Mouse (Mus musculus): Measurements from ENCODE around the gene Optn. TPM values are rescaled to one million over a fixed set of nuclear protein-coding genes. Genes with fewer than 3 reads are reported as not detected.

The Optn gene
- polyA plus RNA-seq, 1 experiment from 2014 or later: 5.3 TPM

GRCm38 (mm10) chr2:5037390-5037789, 26.5 kb downstream of the Optn start:
- Histone ChIP-seq H3K9me3 (no peaks in the 10 kb centered on the region), H3K4me2 (replicated peaks) (no peak overlapping the region), H3K27ac (no peak overlapping the region), H3K27me3 (no peaks in the 10 kb centered on the region), H3K9ac (no peak overlapping the region), H3K4me1 (no peaks in the 10 kb centered on the region), H3K36me3 (no peaks in the 10 kb centered on the region), H3K4me3 (no peak overlapping the region)
- WGBS: 70% methylated on average over 3 of the region's 3 CpGs
- ATAC-seq (ENCODE audit: low FRiP score, low read depth): no peak

- Histone ChIP-seq H3K9ac (no peak overlapping the region), H3K27ac (no peak overlapping the region), H3K4me2 (replicated peaks) (no peak overlapping the region), H3K36me3 (no peaks in the 10 kb centered on the region), H3K9me3 (no peaks in the 10 kb centered on the region), H3K4me1 (no peaks in the 10 kb centered on the region), H3K4me3 (no peak overlapping the region), H3K27me3 (no peaks in the 10 kb centered on the region)
- ATAC-seq (ENCODE audit: low FRiP score, low read depth): no peak
- WGBS: 89% methylated on average over 10 of the region's 10 CpGs
Observed at GRCm38 (mm10) chr2:5036411-5037076, 27.3 kb downstream of the Optn start.

- H3K27me3 ChIP-seq: no peaks in the 10 kb centered on the region
- 87% methylated on average over 9 of the region's 9 CpGs for WGBS
- no peak for ATAC-seq (ENCODE audit: low FRiP score, low read depth)
- H3K4me2 ChIP-seq (replicated peaks): no peak overlapping the region
- H3K9me3 ChIP-seq: no peaks in the 10 kb centered on the region
- no peaks in the 10 kb centered on the region for H3K4me1 ChIP-seq
- H3K4me3 ChIP-seq: no peak overlapping the region
- H3K36me3 ChIP-seq: no peaks in the 10 kb centered on the region
- no peak overlapping the region for H3K9ac ChIP-seq
- H3K27ac ChIP-seq: no peak overlapping the region
Observed at GRCm38 (mm10) chr2:5035241-5035640, 28.6 kb downstream of the Optn start.

- Histone ChIP-seq H3K4me1 (no peaks in the 10 kb centered on the region), H3K27ac (no peak overlapping the region), H3K9ac (no peak overlapping the region), H3K36me3 (no peaks in the 10 kb centered on the region), H3K9me3 (no peaks in the 10 kb centered on the region), H3K27me3 (no peaks in the 10 kb centered on the region), H3K4me3 (no peak overlapping the region), H3K4me2 (replicated peaks) (no peak overlapping the region)
- no peak for ATAC-seq (ENCODE audit: low FRiP score, low read depth)
- 78% methylated on average over 8 of the region's 8 CpGs for WGBS
Observed at GRCm38 (mm10) chr2:5034801-5035200, 29.1 kb downstream of the Optn start.

GRCm38 (mm10) chr2:5033546-5034420, 30.1 kb downstream of the Optn start:
- Histone ChIP-seq H3K36me3 (no peaks in the 10 kb centered on the region), H3K4me3 (no peak overlapping the region), H3K4me2 (replicated peaks) (no peak overlapping the region), H3K4me1 (no peaks in the 10 kb centered on the region), H3K9me3 (no peaks in the 10 kb centered on the region), H3K27me3 (no peaks in the 10 kb centered on the region), H3K27ac (no peak overlapping the region), H3K9ac (no peak overlapping the region)
- ATAC-seq (ENCODE audit: low FRiP score, low read depth): no peak
- 77% methylated on average over 13 of the region's 15 CpGs for WGBS

GRCm38 (mm10) chr2:5032665-5033064, 31.2 kb downstream of the Optn start:
- no peak overlapping the region for H3K9ac ChIP-seq
- no peak overlapping the region for H3K27ac ChIP-seq
- H3K4me2 ChIP-seq (replicated peaks): no peak overlapping the region
- H3K4me1 ChIP-seq: no peaks in the 10 kb centered on the region
- H3K27me3 ChIP-seq: no peaks in the 10 kb centered on the region
- no peaks in the 10 kb centered on the region for H3K9me3 ChIP-seq
- WGBS: 72% methylated on average over 5 of the region's 5 CpGs
- ATAC-seq (ENCODE audit: low FRiP score, low read depth): no peak
- no peak overlapping the region for H3K4me3 ChIP-seq
- H3K36me3 ChIP-seq: no peaks in the 10 kb centered on the region

GRCm38 (mm10) chr2:5031215-5031614, 32.6 kb downstream of the Optn start:
- no peaks in the 10 kb centered on the region for H3K9me3 ChIP-seq
- no peak overlapping the region for H3K4me3 ChIP-seq
- H3K4me1 ChIP-seq: no peaks in the 10 kb centered on the region
- H3K36me3 ChIP-seq: no peaks in the 10 kb centered on the region
- ATAC-seq (ENCODE audit: low FRiP score, low read depth): no peak
- H3K27ac ChIP-seq: no peak overlapping the region
- no peaks in the 10 kb centered on the region for H3K27me3 ChIP-seq
- no peak overlapping the region for H3K9ac ChIP-seq
- H3K4me2 ChIP-seq (replicated peaks): no peak overlapping the region
- WGBS: 80% methylated on average over 7 of the region's 7 CpGs

- H3K27ac ChIP-seq: no peak overlapping the region
- no peak overlapping the region for H3K4me3 ChIP-seq
- H3K36me3 ChIP-seq: no peaks in the 10 kb centered on the region
- no peaks in the 10 kb centered on the region for H3K4me1 ChIP-seq
- 87% methylated on average over 4 of the region's 4 CpGs for WGBS
- H3K4me2 ChIP-seq (replicated peaks): no peak overlapping the region
- no peak for ATAC-seq (ENCODE audit: low FRiP score, low read depth)
- H3K27me3 ChIP-seq: no peaks in the 10 kb centered on the region
- H3K9ac ChIP-seq: no peak overlapping the region
- peaks cover 3% of the 10 kb centered on the region; the same call in 1 of the 2 replicates for H3K9me3 ChIP-seq
Observed at GRCm38 (mm10) chr2:5029808-5030207, 34.0 kb downstream of the Optn start.

- 85% methylated on average over 7 of the region's 7 CpGs for WGBS
Observed at GRCm38 (mm10) chr2:5028047-5028446, 35.8 kb downstream of the Optn start.

GRCm38 (mm10) chr2:5027057-5027456, 36.8 kb downstream of the Optn start:
- Histone ChIP-seq H3K4me3 (no peak overlapping the region), H3K27me3 (no peaks in the 10 kb centered on the region), H3K9ac (no peak overlapping the region), H3K4me2 (replicated peaks) (no peak overlapping the region), H3K36me3 (no peaks in the 10 kb centered on the region), H3K9me3 (peaks cover 3% of the 10 kb centered on the region; the same call in 1 of the 2 replicates), H3K4me1 (0 out of 2 replicates have a peak, but pooled peaks cover 3% of the 10 kb centered on the region), H3K27ac (no peak overlapping the region)
- WGBS: 68% methylated on average over 6 of the region's 6 CpGs
- no peak for ATAC-seq (ENCODE audit: low FRiP score, low read depth)

More at GRCm38 (mm10) chr2:5028047-5028446, 35.8 kb downstream of the Optn start:
- no peak for ATAC-seq (ENCODE audit: low FRiP score, low read depth)
- no peaks in the 10 kb centered on the region for H3K27me3 ChIP-seq
- H3K4me1 ChIP-seq: 0 out of 2 replicates have a peak, but pooled peaks cover 3% of the 10 kb centered on the region
- H3K4me2 ChIP-seq (replicated peaks): no peak overlapping the region
- H3K27ac ChIP-seq: no peak overlapping the region
- peaks cover 3% of the 10 kb centered on the region; the same call in 1 of the 2 replicates for H3K9me3 ChIP-seq
- H3K36me3 ChIP-seq: no peaks in the 10 kb centered on the region
- H3K4me3 ChIP-seq: no peak overlapping the region
- no peak overlapping the region for H3K9ac ChIP-seq

GRCm38 (mm10) chr2:5025162-5025733, 38.6 kb downstream of the Optn start:
- 37% methylated on average over 4 of the region's 4 CpGs for whole genome bisulfite sequencing
- no peak for ATAC-seq (ENCODE audit: low FRiP score, low read depth)
- peaks cover 3% of the 10 kb centered on the region; the same call in 1 of the 2 replicates for H3K9me3 ChIP-seq
- 0 out of 2 replicates have a peak, but pooled peaks cover 3% of the 10 kb centered on the region for H3K4me1 ChIP-seq
- no peaks in the 10 kb centered on the region for H3K36me3 ChIP-seq
- no peak overlapping the region for H3K4me2 ChIP-seq (replicated peaks)
- H3K4me3 ChIP-seq: no peak overlapping the region
- H3K27ac ChIP-seq: no peak overlapping the region
- H3K27me3 ChIP-seq: no peaks in the 10 kb centered on the region
- no peak overlapping the region for H3K9ac ChIP-seq

All from limb, embryonic 13.5 days (tissue).